Mouse (Mus musculus) heart, postnatal 0 days (tissue): ENCODE results near the gene Colgalt2.

Source experiments
- CTCF ChIP-seq: IDR thresholded peaks from 2 replicates; pipeline ENCODE4 v1.5.1; 2016; ENCODE audit warnings: antibody characterized with exemption, control low read depth, low read depth
- EP300 ChIP-seq: IDR thresholded peaks from 2 replicates; pipeline ENCODE4 v1.6.1; 2016; ENCODE audit warnings: antibody characterized with exemption, low read depth

DNA sequence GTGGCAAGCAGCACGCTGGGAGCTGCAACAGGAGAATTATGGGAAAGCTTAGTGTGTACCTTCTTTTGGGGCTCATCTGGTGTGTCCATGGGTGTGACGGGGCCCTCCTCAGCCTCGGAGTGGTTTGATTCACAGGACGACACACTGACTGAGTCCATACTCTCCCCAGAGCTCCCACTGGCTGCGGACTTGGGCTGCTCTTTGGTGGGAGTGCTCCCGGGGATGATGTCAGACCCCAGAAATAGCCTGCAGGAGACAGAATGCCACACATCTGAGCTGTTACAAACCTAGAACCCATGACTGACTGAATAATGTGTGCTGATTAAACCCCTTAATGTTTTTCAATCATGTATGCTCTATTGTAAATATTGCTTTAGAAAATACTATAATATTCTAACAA, 128.6 kb downstream of the Colgalt2 start:
- no peak for TF ChIP-seq CTCF
- TF ChIP-seq EP300: no peak
